Mouse (Mus musculus) neural tube, embryonic 15.5 days (tissue): ENCODE data around the gene Olfr1339. TPM values are rescaled to one million over a fixed set of nuclear protein-coding genes. Genes with fewer than 3 reads are reported as not detected.
A peak's percentile ranks its signal among the peaks of the same experiment; 100 is the strongest.

Experiments used
- ATAC-seq: fragments of 200-750 bp; cut with Nextera tagmentation; 2 replicates; pipeline ENCODE4 v1.8.0; 2017; ENCODE audit warnings: mild to moderate bottlenecking, moderate TSS enrichment, moderate library complexity; ENCODE audit not compliant: low FRiP score
- H3K27ac ChIP-seq: fragments of 300-500 bp; sonication (generic); replicated peaks from 2 replicates; pipeline ENCODE4 v1.5.1; 2015; ENCODE audit warnings: mild to moderate bottlenecking, inconsistent platforms
- H3K27me3 ChIP-seq: fragments of 300-500 bp; sonication (generic); replicated peaks from 2 replicates; pipeline ENCODE4 v1.6.1; 2015; ENCODE audit warnings: inconsistent platforms
- H3K36me3 ChIP-seq: fragments of 300-500 bp; sonication (generic); 2 replicates; pipeline ENCODE4 v1.6.1; 2015; ENCODE audit warnings: inconsistent platforms
- H3K4me1 ChIP-seq: fragments of 300-500 bp; sonication (generic); 2 replicates; pipeline ENCODE4 v1.6.1; 2015; ENCODE audit warnings: inconsistent platforms
- H3K4me2 ChIP-seq: fragments of 300-500 bp; sonication (generic); 2 replicates; pipeline ENCODE4 v1.6.1; 2015; ENCODE audit warnings: inconsistent platforms, mild to moderate bottlenecking, moderate library complexity
- H3K4me3 ChIP-seq: fragments of 300-500 bp; sonication (generic); replicated peaks from 2 replicates; pipeline ENCODE4 v1.5.1; 2015; ENCODE audit warnings: mild to moderate bottlenecking, inconsistent platforms
- H3K9ac ChIP-seq: fragments of 300-500 bp; sonication (generic); replicated peaks from 2 replicates; pipeline ENCODE4 v1.6.1; 2015; ENCODE audit warnings: mild to moderate bottlenecking, inconsistent platforms
- H3K9me3 ChIP-seq: fragments of 300-500 bp; sonication (generic); replicated peaks from 2 replicates; pipeline ENCODE4 v1.6.1; 2016; ENCODE audit warnings: inconsistent platforms
- WGBS: fragments of 180-500 bp; shearing (Covaris S2); methylation state at CpG from one replicate; pipeline ENCODE4 v1.1.7; 2015; ENCODE audit warnings: mixed read lengths; 5-methylcytosine and 5-hydroxymethylcytosine counted together
- polyA plus RNA-seq: library from polyadenylated mRNA; unstranded; fragments of >200 nt; fragmentation: Nextera tagmentation; extraction: Ambion mirVana; gene quantifications from 2 replicates; pipeline ENCODE4 v1.2.1, GENCODE M21; 2015

The Olfr1339 gene
- not detected in 2 replicates for polyA plus RNA-seq

GRCm38 (mm10) chr4:118731875-118732274, at the start of gene Olfr1339:
TSS of gene Olfr1339 (plus strand) at chr4:118732175.
- no peak within 1 kb of the TSS for H3K27ac ChIP-seq
- H3K9ac ChIP-seq: no peak within 1 kb of the TSS
- no peaks in the 10 kb centered on the region for H3K4me1 ChIP-seq
- H3K27me3 ChIP-seq: no peaks in the 10 kb centered on the region
- ATAC-seq: no peak
- no peak within 1 kb of the TSS for H3K4me2 ChIP-seq
- H3K9me3 ChIP-seq: no peaks in the 10 kb centered on the region
- H3K36me3 ChIP-seq: no peaks in the 10 kb centered on the region
- WGBS: 100% methylated on average over 1 of the region's 1 CpGs
- no peak within 1 kb of the TSS for H3K4me3 ChIP-seq

DNA sequence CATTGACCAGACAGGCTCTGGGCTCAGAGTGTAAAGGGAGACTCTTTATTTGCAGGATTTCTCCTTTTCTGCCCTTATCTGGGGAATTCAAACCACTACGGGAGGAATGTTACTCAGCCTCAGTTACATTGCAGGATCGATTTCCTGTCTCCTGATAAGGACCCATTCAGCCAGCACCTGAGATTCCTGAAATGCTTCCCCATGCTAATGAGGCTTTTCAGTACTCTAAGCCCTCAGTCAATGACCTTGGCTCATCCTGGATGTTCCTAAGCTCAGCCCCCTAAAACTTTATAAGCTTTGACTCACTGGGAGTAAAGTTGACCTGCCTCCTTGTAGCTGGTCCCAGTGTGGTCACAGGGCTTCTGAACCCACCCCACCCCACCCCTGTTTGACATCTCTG, 44.9 kb upstream of the Olfr1339 start:
- Histone ChIP-seq H3K4me3 (no peak overlapping the region), H3K4me1 (no peaks in the 10 kb centered on the region), H3K36me3 (no peaks in the 10 kb centered on the region), H3K9me3 (no peaks in the 10 kb centered on the region), H3K27me3 (no peaks in the 10 kb centered on the region), H3K9ac (no peak overlapping the region), H3K27ac (no peak overlapping the region), H3K4me2 (no peak overlapping the region)
- WGBS: 82% methylated on average over 2 of the region's 2 CpGs
- ATAC-seq: no peak

DNA sequence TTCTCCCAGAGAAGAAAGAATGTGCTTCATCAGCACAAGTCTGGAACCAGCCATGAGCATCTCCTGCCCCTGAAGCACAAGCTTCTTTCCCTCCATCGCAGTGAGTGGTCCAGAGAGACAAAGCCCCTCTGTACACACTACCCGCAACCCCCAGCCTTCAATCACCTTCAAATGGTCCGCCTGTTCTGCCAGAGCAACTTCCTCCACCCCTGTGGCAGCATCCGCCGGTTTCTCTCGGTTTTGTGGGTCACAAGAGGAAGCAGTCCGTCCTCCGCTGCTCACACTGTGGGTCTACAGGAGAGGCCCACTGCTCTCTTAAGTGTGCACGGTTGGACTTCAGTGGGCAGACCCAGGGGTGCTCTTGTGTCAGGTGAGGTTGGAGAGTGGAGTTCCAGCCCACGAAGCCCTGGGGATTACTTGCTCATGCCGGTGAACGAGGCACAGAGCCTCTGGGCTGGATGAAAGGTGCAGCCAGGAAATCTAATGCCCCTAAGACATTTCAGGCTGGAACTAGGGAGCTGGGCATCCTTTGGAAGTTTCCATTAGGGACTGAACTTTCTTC, 39.5 kb upstream of the Olfr1339 start, which contains the start of gene Olfr1342:
Olfr1342 (minus strand) TSS at position 345 of the 562 bp plus-strand sequence.
- Histone ChIP-seq H3K36me3 (no peaks in the 10 kb centered on the region), H3K9me3 (no peaks in the 10 kb centered on the region), H3K4me1 (no peaks in the 10 kb centered on the region), H3K27ac (no peak within 1 kb of the TSS), H3K9ac (no peak within 1 kb of the TSS), H3K4me3 (no peak within 1 kb of the TSS), H3K27me3 (no peaks in the 10 kb centered on the region), H3K4me2 (no peak within 1 kb of the TSS)
- 63% methylated on average over 12 of the region's 12 CpGs for WGBS
- no peak for ATAC-seq

- WGBS: 47% methylated on average over 2 of the region's 2 CpGs
- no peaks in the 10 kb centered on the region for H3K27me3 ChIP-seq
- H3K9ac ChIP-seq: no peak overlapping the region
- no peak overlapping the region for H3K4me3 ChIP-seq
- no peaks in the 10 kb centered on the region for H3K4me1 ChIP-seq
- no peaks in the 10 kb centered on the region for H3K36me3 ChIP-seq
- H3K27ac ChIP-seq: no peak overlapping the region
- ATAC-seq: no peak
- no peaks in the 10 kb centered on the region for H3K9me3 ChIP-seq
- no peak overlapping the region for H3K4me2 ChIP-seq
These were observed 38.2 kb upstream of the Olfr1339 start for GRCm38 (mm10) chr4:118693812-118694211.

GRCm38 (mm10) chr4:118703223-118703622, 28.8 kb upstream of the Olfr1339 start, which contains the start of gene Olfr1341:
TSS of gene Olfr1341 (plus strand) at chr4:118703523.
- H3K27me3 ChIP-seq: no peaks in the 10 kb centered on the region
- WGBS: 81% methylated on average over 3 of the region's 3 CpGs
- H3K36me3 ChIP-seq: no peaks in the 10 kb centered on the region
- no peak within 1 kb of the TSS for H3K9ac ChIP-seq
- no peak within 1 kb of the TSS for H3K4me2 ChIP-seq
- ATAC-seq: no peak
- no peaks in the 10 kb centered on the region for H3K4me1 ChIP-seq
- H3K9me3 ChIP-seq: no peaks in the 10 kb centered on the region
- no peak within 1 kb of the TSS for H3K27ac ChIP-seq
- no peak within 1 kb of the TSS for H3K4me3 ChIP-seq

GRCm38 (mm10) chr4:118708086-118708485, 23.9 kb upstream of the Olfr1339 start:
- H3K27me3 ChIP-seq: no peaks in the 10 kb centered on the region
- no peaks in the 10 kb centered on the region for H3K36me3 ChIP-seq
- no peak for ATAC-seq
- H3K4me3 ChIP-seq: no peak overlapping the region
- no peaks in the 10 kb centered on the region for H3K4me1 ChIP-seq
- no peak overlapping the region for H3K4me2 ChIP-seq
- 86% methylated on average over 5 of the region's 5 CpGs for WGBS
- no peaks in the 10 kb centered on the region for H3K9me3 ChIP-seq
- no peak overlapping the region for H3K9ac ChIP-seq
- no peak overlapping the region for H3K27ac ChIP-seq

GRCm38 (mm10) chr4:118711656-118712055, 20.3 kb upstream of the Olfr1339 start:
- no peaks in the 10 kb centered on the region for H3K27me3 ChIP-seq
- H3K27ac ChIP-seq: no peak overlapping the region
- no peak overlapping the region for H3K4me2 ChIP-seq
- H3K36me3 ChIP-seq: no peaks in the 10 kb centered on the region
- no peaks in the 10 kb centered on the region for H3K9me3 ChIP-seq
- no peak for ATAC-seq
- H3K4me3 ChIP-seq: no peak overlapping the region
- no peaks in the 10 kb centered on the region for H3K4me1 ChIP-seq
- H3K9ac ChIP-seq: no peak overlapping the region
- WGBS: 15% methylated on average over 1 of the region's 1 CpGs

GRCm38 (mm10) chr4:118719838-118720237, 12.1 kb upstream of the Olfr1339 start, which contains the start of gene Olfr1340:
TSS of gene Olfr1340 (plus strand) at chr4:118720138.
- no peak within 1 kb of the TSS for H3K4me3 ChIP-seq
- no peak within 1 kb of the TSS for H3K27ac ChIP-seq
- no peaks in the 10 kb centered on the region for H3K4me1 ChIP-seq
- H3K27me3 ChIP-seq: no peaks in the 10 kb centered on the region
- H3K4me2 ChIP-seq: no peak within 1 kb of the TSS
- no peaks in the 10 kb centered on the region for H3K36me3 ChIP-seq
- H3K9ac ChIP-seq: no peak within 1 kb of the TSS
- H3K9me3 ChIP-seq: no peaks in the 10 kb centered on the region
- ATAC-seq: no peak

DNA sequence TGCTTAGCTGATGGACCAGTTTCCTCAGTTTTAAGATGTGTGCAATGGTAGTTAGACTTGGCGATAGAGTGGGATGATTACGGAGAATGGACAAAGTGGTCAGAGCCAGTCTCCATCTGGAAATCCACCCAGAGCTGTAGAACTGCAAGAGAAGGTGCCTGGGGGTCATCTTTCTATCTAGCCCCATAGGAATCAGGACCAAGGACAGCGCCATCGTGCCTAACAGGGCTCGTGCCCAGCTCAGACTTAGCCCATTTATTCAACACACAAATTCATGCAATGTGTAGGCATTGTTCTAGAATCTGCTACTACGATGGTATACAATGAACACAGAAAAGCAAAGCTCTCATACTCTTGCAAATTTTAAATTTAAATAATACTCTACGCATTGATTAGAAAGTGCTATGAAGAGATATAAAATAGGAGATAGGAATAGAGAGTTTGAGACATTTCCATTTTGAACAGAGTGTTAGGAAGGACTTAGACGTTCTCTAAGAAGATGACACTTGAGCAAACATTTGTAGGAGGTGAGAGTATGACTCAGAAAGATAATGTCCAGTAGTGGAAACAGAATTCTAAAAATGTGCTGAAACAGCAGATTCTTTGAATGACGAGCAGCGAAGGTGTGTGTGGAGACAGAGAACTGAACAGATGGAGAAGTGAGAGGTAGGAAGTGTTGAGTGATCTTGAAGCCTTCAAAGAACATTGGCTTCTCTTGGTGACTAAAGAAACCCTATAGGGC, 10.1 kb upstream of the Olfr1339 start:
- Histone ChIP-seq H3K27me3 (no peaks in the 10 kb centered on the region), H3K4me1 (no peaks in the 10 kb centered on the region), H3K9ac (no peak overlapping the region), H3K27ac (no peak overlapping the region), H3K9me3 (no peaks in the 10 kb centered on the region), H3K36me3 (no peaks in the 10 kb centered on the region), H3K4me2 (no peak overlapping the region), H3K4me3 (no peak overlapping the region)
- no peak for ATAC-seq
- WGBS: 62% methylated on average over 10 of the region's 10 CpGs

GRCm38 (mm10) chr4:118739574-118739973, 7.6 kb downstream of the Olfr1339 start:
- H3K4me1 ChIP-seq: peaks cover 8% of the 10 kb centered on the region; the same call in 1 of the 2 replicates
- H3K4me3 ChIP-seq: no peak overlapping the region
- ATAC-seq: no peak
- 58% methylated on average over 3 of the region's 3 CpGs for WGBS
- H3K9ac ChIP-seq: no peak overlapping the region
- H3K27ac ChIP-seq: no peak overlapping the region
- no peaks in the 10 kb centered on the region for H3K36me3 ChIP-seq
- H3K4me2 ChIP-seq: no peak overlapping the region
- no peaks in the 10 kb centered on the region for H3K9me3 ChIP-seq
- peaks cover 18% of the 10 kb centered on the region for H3K27me3 ChIP-seq

GRCm38 (mm10) chr4:118740988-118741698, 9.2 kb downstream of the Olfr1339 start:
- Histone ChIP-seq H3K4me2 (peak overlapping the region; percentile 31), H3K4me3 (no peak overlapping the region), H3K36me3 (no peaks in the 10 kb centered on the region), H3K27ac (no peak overlapping the region), H3K27me3 (peaks cover 18% of the 10 kb centered on the region), H3K9ac (no peak overlapping the region), H3K9me3 (no peaks in the 10 kb centered on the region; the same call in 1 of the 2 replicates), H3K4me1 (peaks cover 8% of the 10 kb centered on the region; the same call in 1 of the 2 replicates)
- no peak for ATAC-seq
- 8% methylated on average over 11 of the region's 11 CpGs for WGBS
